Mouse (Mus musculus): ENCODE measurements around the gene Asic4. TPM values are rescaled to one million over a fixed set of nuclear protein-coding genes. Genes with fewer than 3 reads are reported as not detected.

Gene Asic4
- total RNA-seq, 2 experiments from 2014 or later, result 16.2 to 17.4 TPM

DNA sequence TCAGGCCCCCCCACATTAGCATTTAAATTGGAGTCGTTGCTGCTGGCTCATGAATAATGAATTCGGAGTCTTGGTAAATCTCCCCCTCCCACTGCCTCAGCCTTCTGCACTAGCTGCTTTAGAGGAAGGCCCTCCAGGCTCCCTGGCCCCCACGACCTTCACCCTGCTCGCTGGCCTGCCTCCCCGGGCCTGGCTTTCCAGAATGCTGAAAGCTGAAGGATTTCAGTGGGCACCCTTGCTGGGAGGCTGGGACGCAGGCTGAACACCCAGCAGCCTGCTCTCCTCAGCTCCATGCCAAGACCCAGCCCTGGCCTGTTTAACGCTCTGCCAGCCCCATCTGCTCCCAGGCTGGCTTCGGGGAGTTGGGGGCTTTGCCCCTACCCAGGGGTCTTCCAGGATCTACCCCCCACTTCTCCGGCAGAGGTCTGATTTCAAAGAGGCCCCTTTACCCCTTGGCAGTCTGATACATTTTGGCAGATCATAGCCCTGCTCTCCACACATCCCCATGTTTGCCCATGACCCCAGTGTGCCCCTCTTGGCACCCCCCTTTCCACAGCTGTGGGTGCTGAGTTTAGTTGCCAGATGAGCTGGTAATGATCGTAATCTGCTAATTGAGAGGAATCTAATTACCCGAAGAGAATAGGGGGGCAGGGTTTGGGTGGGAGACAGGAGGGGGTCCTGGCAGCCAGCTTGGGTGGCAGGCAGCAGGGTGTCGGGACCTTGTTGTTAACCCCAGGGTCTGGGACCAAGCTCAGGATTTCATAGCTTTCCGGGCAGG, 6.8 kb upstream of the Asic4 start:
- DNase-seq (ENCODE audit: low spot score in 2 of 2), result no peak

DNA sequence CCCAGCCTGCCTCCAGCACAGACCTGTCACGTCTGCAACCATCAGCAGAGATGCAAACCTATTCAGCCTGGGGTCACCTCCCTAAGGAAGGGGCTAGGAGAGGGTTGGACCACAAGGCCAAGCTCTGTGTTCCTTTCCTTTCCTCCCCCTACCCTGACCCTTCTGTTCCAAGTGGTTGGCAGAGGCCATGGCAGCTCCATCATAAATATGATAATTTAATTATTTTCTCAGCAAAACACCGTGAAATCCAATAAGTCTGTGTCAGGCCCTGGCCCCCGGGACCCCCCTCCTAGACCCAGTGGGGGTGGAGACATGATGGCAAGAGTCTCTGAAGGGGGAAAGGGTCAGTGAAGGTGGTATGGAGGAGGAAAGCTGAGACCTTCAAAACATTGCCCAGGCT, 6.0 kb upstream of the Asic4 start:
- no peak for DNase-seq (ENCODE audit: low spot score in 2 of 2)

DNA sequence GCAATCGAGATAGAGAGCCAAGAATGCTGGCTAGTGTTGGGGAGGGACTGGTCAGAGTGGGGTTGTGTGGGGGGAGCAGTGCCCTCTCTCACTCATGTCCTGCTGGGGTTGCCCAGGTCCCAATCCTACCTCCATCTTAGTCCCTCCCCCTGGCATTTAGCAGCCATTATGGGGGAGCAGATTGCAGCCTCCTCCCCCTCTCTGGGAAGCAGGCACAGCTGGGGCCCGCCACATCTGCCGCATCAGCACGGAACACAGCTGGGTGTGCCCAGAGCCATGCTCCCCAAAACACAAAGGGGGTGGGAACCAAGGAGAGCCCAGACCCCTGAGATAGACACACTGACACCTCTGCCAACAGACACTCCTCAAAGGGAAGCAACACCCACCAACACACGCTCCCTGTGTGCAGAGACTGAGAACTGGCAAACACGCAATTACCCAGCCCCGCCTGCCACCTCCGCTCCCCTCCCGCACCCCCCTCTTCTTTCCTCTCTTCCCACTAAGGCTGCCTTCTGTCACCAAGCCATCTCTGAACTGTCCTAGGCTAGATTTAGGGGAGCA, 5.0 kb upstream of the Asic4 start:
- no peak for DNase-seq (ENCODE audit: low spot score in 2 of 2)

GRCm38 (mm10) chr1:75445751-75446611, 4.3 kb upstream of the Asic4 start:
- peak; percentile 85 to 87 for DNase-seq (ENCODE audit: low spot score in 2 of 2)

DNA sequence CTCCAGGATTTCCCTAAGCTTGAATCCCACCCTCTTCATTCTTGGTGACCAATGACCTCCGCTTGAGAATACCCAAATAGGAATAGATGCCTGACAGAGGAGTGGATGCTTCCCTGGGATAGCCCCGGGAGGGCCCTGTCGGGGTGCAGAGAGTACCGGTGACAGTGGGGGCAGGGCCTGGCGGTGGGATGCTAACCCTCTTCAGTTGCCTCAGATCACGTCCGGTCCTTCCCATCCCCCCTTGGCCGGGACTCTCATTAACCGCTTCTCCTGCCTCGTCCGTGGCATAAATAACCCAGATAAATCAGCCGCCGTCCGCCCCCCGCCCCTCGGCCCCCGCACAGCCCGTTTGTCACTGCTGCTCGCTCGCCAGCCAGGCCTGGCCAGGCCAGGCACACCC, 3.6 kb upstream of the Asic4 start:
- no peak for DNase-seq (ENCODE audit: low spot score in 2 of 2)

DNA sequence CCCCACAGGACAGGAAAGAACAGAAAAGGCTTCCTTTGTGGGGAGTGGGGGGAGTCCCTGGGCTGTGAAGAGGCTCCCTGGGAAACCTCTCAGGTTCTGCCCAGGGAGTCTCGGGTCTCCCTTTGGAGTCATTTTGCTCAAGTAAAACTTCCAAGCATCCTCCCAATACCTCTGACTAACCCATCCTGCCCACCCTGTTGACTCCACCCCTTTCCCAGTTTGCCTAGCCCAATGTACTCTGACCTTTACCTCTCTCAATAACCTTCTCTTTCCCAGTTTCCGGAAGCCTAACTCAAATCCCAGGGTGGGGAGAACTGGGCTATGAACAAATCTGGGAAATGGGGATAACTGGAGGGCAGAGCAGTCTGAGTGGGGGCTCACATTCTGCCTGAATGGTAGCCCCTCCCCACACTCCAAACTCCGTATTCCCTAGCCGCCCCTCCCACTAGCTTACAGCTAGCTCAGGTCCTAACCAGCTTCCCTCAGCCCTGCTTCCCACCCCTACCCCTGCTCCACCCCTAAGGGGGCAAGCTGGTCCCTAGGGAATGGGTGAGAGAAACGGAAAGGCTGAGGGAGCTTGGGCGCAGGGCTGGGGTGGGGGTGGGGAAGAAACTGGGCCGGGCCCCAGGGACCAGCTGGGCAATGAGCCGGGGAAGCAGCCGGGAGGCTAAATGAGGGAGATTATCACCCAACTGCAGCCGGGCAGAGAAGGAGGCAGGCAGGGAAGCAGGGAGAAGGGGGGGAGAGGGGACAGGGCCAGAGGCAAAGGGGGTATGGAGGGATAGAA, 2.8 kb upstream of the Asic4 start:
- peak in 1 of 2 experiments; percentile 68 for DNase-seq (ENCODE audit: low spot score in 2 of 2)

DNA sequence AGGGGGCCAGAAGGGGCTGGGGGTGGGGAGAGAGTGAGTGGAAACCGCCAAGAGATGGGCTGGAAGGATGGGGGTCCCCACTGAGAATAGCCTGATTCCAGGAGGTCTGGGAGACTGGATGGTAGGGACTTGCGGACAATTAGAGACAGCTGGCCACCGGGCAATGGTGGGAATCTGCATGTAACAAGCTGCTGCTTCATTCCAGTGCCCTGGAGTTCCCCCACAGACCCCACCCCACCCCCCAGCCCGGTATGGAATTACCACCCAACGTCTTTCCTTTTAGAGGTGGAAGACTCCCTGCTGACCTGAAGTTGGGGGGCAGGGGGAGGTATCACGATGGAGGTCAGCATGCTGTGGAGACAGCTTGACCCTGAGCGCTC, 2.2 kb upstream of the Asic4 start:
- DNase-seq (ENCODE audit: low spot score in 2 of 2), result no peak

DNA sequence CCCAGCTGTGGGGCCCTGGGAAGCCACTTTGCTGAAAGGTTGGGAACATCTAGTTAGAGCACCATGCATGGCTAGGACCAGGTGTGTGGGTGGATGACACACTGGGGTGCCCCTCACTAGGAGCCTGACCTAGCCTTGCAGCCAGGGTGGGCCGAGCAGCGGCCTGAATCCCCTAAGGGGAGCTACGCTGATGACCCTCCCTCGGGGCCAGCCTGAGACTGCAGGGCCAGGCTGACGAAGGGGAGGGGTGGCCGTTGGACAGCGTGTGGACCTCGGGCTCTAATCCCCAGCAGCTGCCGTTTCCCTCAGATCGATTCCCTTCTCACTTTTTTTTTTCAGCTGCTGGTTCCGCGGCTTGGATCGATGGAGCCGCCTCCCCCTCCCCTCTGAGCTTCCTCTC, 1.3 kb upstream of the Asic4 start:
- no peak for DNase-seq (ENCODE audit: low spot score in 2 of 2)

GRCm38 (mm10) chr1:75449377-75450135, 680 bp upstream of the Asic4 start:
- no peak for DNase-seq (ENCODE audit: low spot score in 2 of 2)

DNA sequence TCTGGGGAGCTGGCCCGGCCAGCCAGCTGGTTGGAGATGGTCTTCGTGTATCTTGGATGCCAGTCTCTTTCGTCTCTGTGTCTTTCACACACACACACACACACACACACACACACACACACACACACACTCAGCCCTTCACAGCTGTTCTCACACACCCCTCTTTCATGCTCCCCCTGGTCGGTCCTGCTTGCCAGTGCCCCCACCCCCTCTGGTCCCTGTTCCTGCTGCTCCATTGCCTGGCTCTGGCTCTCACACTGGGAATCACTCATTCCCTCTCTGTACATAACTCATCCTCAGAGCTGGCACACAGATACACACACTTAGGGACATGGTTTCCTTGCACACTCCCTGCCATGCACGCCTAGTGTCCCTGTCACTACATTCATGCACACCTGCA, 1.7 kb downstream of the Asic4 start:
- no peak for DNase-seq (ENCODE audit: low spot score in 2 of 2)

GRCm38 (mm10) chr1:75455433-75455832, 5.2 kb downstream of the Asic4 start:
- no peak for DNase-seq (ENCODE audit: low spot score in 2 of 2)

DNA sequence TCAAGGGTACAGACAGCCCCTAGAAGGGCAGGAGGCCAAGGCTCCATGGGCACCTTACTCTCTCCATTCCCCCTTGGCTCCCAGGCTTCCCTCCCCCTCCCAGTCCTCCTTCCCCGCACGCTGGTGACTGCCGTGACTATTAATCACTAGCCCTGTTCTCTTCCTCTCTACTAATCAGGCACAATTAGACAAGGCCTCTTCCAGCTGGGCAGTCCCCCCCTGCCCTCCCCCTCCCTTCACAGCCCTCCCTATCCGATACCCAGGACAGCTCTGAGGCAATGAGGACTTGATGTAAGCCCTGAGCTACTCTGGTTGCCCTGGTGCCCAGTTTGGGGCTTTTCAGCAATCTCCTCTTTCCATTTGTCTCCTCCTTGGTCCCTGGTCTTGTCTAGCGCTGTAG, 5.7 kb downstream of the Asic4 start:
- no peak for DNase-seq (ENCODE audit: low spot score in 2 of 2)

GRCm38 (mm10) chr1:75456746-75457564, 6.7 kb downstream of the Asic4 start:
- DNase-seq (ENCODE audit: low spot score in 2 of 2), result no peak

GRCm38 (mm10) chr1:75457710-75458024, 7.4 kb downstream of the Asic4 start:
- no peak for DNase-seq (ENCODE audit: low spot score in 2 of 2)

- DNase-seq (ENCODE audit: low spot score in 2 of 2), result peak in 1 of 2 experiments; percentile 65
These were observed 8.0 kb downstream of the Asic4 start for GRCm38 (mm10) chr1:75458025-75458788.

DNA sequence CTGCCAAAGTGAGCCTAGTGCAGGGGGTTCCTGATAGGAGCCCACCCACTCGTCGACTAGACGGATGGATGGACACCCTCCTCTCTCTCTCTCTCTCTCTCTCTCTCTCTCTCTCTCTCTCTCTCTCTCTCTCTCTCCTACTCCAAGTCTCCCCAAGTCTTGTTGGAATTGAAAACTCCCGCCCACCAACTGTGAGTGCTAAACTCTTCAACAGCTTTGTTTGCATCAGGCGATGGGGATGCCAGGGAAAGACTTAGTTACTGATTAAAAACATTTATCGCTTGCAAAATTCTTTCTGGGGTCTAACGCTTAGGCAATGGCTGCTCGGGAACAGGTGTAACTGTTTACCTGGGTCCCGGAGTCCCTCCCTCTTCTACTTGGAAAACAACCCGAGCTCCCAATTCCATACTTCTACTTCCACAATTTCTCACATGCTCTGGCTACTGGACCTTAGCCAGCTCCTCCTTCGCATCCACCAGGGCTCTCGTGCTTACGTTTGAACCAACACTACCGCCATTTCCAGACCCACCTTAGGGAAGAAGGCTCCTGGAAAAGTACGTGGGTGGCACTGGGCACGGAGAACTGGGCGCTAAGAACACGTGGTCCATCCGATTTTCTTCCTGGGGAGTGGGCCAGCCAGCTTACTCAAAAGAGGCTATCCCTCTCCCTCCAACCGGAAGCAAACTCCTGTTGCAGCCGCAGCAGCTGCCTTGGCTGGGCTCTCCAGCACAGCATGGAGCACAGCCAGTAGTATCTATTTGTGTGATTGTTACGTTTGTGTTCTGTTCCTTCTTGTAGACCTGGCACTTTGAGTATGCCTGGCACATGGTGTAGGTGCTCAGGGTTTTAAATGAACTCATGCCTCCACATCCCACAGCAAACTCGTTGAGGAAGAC, 8.8 kb downstream of the Asic4 start:
- DNase-seq (ENCODE audit: low spot score in 2 of 2), result peak in 1 of 2 experiments; percentile 43

DNA sequence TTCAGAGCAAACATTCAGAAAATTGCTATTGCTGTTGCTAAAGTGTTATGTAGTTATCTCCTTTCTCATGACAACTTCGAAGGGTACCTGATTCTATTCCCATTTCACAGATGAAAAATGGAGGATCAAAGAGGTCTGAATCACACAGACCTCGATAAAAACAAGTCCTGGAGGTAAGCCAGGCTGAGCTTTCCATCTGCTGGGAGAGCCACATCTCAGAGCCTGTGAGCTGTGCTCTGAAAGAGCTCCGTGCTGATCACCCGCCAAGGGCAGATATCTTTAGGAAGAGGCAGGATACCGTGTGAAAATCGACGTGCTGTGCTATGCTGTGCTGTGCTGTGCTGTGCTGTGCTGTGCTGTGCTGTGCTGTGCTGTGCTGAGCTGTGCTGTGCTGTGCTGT, 10.1 kb downstream of the Asic4 start:
- DNase-seq (ENCODE audit: low spot score in 2 of 2), result no peak

GRCm38 (mm10) chr1:75462636-75463035, 12.4 kb downstream of the Asic4 start:
- no peak for DNase-seq (ENCODE audit: low spot score in 2 of 2)

Data from layer of hippocampus, postnatal 10 days (tissue).